Mouse (Mus musculus) small intestine, adult 10 weeks (tissue): ENCODE measurements around the gene Adamts15. TPM values are rescaled to one million over a fixed set of nuclear protein-coding genes. Genes with fewer than 3 reads are reported as not detected.

Source experiments
- polyA plus RNA-seq: library from polyadenylated mRNA; stranded (reverse); fragments of 350-450 nt; fragmentation: Illumina TruSeq; extraction: RNeasy Lipid Tissue Mini Kit (QIAGEN cat#74804); gene quantifications from one replicate; pipeline ENCODE4 v1.2.3, GENCODE M21; 2014; ENCODE audit warnings: low replicate concordance

Adamts15 gene
- 1.6 TPM for polyA plus RNA-seq

GRCm38 (mm10) chr9:30922197-30922894 lies at the start of gene Adamts15:
TSS of gene Adamts15 (minus strand) at chr9:30922452.

GRCm38 (mm10) chr9:30942512-30943313 lies 20.5 kb upstream of the Adamts15 start, which contains the start of gene Adamts8:
TSS of gene Adamts8 (plus strand) at chr9:30942562.

Other genes starting within 250 kb of the Adamts15 start
- 0.82 TPM for gene Adamts8, start 20.1 kb upstream of the Adamts15 start, polyA plus RNA-seq
- 21.5 TPM for gene Zbtb44, start 108.2 kb upstream of the Adamts15 start, polyA plus RNA-seq
- 3.1 TPM for gene St14, start 209.4 kb upstream of the Adamts15 start, polyA plus RNA-seq